Mouse (Mus musculus) testis, adult 2 months (tissue): ENCODE data around the gene Umps.

ENCODE experiments used
- CTCF ChIP-seq: fragments of 200-500 bp; IDR thresholded peaks from 2 replicates; pipeline ENCODE4 v1.5.1; 2012; ENCODE audit warnings: low read depth, mild to moderate bottlenecking, inconsistent platforms, low read length, moderate library complexity; ENCODE audit not compliant: control insufficient read depth, insufficient read depth, insufficient replicate concordance
- POLR2A ChIP-seq: fragments of 200-500 bp; IDR thresholded peaks from 2 replicates; pipeline ENCODE4 v1.6.1; 2012; ENCODE audit warnings: low read depth, mild to moderate bottlenecking, inconsistent platforms, low read length, moderate library complexity; ENCODE audit not compliant: control insufficient read depth

GRCm38 (mm10) chr16:33941271-33941781 is 25.5 kb downstream of the Umps start:
- TF ChIP-seq POLR2A (no peak), CTCF (no peak)
